Mouse (Mus musculus) thymus, postnatal 0 days (tissue): ENCODE data around the gene Tdrd6. TPM values are rescaled to one million over a fixed set of nuclear protein-coding genes. Genes with fewer than 3 reads are reported as not detected.

Experiments
- DNase-seq: peaks from one replicate; pipeline ENCODE4 v3.0.0-alpha.2; 2015; ENCODE audit warnings: low spot score
- polyA plus RNA-seq: library from polyadenylated mRNA; unstranded; fragments of >200 nt; fragmentation: Nextera tagmentation; extraction: Ambion mirVana; gene quantifications from 2 replicates; pipeline ENCODE4 v1.2.1, GENCODE M21; 2015

Gene Tdrd6
- polyA plus RNA-seq: not detected in 2 replicates

- DNase-seq: no peak
These were observed at the start of gene Tdrd6 for GRCm38 (mm10) chr17:43629496-43630426. Gene Tdrd6, minus strand, starts transcription at chr17:43630299.

DNA sequence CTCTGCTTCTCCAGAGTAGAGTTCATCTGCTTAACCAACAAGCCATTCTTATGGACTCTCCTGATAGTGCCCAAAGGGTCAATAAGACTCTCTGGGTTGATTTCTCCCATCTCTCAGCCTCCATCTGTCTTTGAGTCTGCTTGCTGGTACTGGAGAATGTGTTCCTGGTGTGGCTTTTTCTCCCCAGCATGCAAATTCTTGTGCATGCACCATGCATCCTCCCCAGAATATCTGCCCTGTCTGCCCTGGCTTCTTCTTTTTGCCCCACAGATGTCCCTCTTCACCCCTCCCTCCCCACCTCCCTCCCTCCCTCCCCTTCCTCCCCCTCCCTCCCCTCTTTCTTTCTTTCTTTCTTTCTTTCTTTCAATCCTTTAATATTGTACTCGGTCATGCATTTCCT is 47.2 kb upstream of the Tdrd6 start:
- DNase-seq: no peak

DNA sequence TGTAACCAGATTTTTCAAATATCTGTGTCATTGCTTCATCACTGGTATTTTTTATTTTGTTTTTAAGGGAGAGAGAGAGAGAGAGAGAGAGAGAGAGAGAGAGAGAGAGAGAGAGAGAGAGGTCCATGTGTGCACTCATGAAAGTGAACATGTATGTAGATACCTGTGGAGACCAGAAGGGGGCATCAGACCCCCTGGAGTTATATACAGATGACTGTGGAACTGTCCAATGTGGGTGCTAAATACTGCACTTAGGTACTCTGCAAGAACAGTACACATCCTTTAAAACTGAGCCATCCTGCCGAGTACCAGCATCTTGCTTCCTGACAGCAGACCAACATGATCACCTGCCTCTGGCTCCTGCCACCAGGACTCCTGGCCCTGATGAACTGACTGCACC is 46.1 kb upstream of the Tdrd6 start:
- DNase-seq: no peak

- DNase-seq: no peak
These were observed 45.1 kb upstream of the Tdrd6 start for GRCm38 (mm10) chr17:43675228-43675627.

DNA sequence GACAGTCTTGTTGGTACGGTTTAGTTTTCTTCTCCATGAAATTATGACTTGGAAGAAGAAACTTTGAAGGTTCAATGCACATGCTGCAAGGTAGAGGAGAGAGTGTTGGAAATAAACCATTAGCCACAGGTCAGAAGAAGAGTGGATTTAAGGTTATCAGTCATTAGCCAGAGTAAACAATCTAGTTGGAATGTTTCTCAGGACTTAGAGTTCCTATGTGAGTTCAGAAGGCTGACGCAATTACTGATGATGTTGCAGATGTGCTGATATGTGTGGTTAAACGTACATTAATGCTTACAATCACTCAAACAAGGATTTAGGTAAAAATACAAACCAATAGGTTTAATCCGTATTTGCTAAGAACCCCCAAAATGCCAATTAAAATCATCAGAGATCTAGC is 41.8 kb upstream of the Tdrd6 start:
- no peak for DNase-seq

GRCm38 (mm10) chr17:43669145-43669695 is 39.1 kb upstream of the Tdrd6 start:
- DNase-seq: no peak

DNA sequence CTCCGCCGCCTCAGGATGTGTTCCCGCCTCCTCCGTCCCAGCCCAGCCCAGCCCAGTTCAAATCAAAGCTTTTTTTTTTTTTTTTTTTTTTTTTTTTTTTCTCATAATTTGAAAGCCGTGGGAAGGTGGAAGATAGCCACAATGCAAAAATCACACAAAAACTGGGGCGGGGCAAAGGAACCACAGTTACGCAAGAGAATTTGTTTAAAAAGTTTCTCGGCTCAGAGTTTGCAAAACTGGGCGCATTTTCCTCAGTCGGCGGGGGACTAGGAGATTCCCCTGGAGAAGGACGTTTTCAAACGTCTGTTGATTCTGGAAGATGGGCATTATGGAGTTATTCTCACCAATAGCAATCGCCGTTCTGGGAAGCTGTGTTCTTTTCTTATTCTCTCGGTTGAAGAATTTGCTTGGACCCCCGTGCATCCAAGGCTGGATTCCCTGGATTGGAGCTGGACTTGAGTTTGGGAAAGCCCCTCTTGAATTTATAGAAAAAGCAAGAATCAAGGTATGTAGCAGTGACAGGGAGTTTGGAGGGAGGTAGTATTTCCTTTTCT is 37.3 kb upstream of the Tdrd6 start, which contains the start of gene Cyp39a1:
Cyp39a1 (plus strand) TSS at position 136 of the 554 bp plus-strand sequence.
- no peak for DNase-seq

DNA sequence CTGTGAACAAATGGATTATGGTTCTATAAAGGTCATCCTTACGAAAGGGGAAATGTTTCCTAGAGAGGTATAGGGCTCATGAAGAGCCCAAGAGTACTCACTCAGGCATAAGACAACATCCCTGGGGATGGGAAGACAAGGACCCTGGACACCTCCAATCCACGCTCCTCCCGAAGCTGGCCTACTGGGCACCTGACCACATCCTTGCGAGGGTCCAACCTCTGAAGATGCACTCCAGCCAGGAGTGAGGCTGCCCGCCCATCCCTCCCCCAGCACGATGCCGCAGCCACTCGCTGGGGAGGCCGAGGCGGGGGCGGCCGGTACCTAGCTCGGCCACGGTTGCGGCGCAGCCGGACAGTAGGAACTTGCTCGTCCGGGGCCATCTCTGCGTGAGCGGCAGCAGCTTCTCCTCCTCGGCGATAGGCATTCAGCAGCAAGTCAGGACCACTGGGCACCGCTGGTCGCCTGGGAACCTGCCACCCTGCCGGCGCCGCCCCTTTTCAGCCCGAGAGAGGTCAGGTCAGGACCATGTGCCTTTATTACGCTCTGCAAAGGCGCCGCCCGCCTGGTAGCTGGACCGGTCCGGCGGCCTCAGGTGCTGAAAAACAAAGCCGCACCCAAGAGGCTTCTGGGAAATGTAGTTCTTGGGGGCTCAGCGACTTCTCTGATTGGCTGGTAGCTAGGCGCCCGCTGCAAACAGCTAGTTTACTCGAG is 36.6 kb upstream of the Tdrd6 start, which contains the start of gene Slc25a27:
Slc25a27 (minus strand) TSS at position 639 of the 714 bp plus-strand sequence.
- peak; percentile 84 for DNase-seq

DNA sequence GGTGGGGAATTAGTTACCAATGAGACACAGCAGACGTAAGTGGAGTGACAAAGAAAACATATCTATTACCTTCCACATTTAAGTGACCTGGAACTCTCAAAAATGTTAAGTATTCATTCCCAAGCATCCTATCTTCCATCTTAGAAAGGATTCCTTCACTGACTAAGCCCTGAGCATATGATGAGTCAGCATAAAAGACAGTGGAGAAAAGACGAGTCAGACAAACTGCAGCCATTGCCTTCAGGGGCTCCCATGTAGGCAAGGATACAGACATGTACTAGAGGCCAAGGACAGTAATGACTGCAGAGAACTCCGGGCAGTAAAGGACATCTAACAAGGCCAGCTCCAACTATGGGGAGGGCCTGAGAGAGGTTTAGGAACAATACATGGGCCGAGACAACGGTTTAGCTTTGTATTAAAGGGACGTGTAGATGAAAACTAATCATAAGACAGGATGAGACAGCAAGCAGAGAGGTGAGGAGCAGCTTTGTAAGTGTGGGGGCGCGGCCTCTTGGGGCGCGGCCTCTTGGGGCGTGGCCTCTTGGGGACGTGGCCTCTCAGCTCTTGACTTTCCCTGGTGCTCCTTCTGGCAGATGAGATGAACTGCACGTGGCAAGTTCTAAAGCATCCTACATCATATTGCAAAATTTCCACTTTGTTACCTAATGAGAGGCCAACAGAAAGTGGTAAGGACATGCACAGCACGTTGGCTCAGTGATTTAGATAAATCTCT is 21.4 kb upstream of the Tdrd6 start:
- DNase-seq: peak; percentile 15

GRCm38 (mm10) chr17:43649641-43650436 is 19.7 kb upstream of the Tdrd6 start:
- DNase-seq: peak; percentile 58

- DNase-seq: no peak
These were observed 16.8 kb upstream of the Tdrd6 start for GRCm38 (mm10) chr17:43646925-43647324.

- peak; percentile 83 for DNase-seq
These were observed 15.0 kb upstream of the Tdrd6 start for GRCm38 (mm10) chr17:43645136-43645535.

DNA sequence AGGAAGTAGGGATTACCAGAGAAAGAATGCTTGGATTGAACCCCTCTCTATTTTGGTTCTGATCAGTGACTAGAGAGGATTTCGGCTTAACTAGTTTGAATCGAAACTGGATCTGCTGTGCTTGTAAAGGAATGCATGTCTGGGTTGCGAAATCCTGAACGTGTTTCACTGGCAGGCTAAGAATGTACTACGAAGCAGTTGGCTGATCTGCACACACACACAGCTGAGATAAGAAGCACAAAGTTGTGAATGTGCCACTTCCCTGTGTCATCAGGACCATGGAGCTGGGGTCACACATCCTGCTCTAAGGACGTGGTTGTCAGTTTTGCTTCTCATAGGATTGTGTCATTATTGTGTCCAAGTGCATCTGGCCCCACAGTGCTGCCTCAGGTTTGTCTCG is 14.3 kb upstream of the Tdrd6 start:
- DNase-seq: no peak

DNA sequence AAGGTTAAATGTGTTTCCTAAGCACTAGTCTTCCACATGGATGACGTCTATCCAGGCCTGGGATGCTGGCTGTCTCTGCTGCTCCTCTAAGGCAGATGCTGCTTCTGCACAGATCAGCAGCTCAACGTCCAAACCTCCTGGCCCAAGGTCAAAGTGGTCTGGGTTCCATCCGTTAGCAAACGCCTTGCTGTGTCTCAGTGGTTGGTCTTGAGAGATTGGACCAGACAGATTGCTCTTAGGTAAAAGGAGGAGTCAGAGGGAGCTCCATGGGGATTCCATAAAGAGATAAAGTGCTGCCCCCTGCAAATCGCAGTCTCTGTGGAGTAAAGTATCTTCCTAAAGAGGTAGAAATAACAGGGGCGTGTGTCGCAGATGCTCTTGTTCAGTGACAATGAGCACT is 13.1 kb upstream of the Tdrd6 start:
- no peak for DNase-seq

GRCm38 (mm10) chr17:43640825-43641224 is 10.7 kb upstream of the Tdrd6 start:
- DNase-seq: no peak

- no peak for DNase-seq
These were observed 7.0 kb upstream of the Tdrd6 start for GRCm38 (mm10) chr17:43637146-43637545.

- DNase-seq: no peak
These were observed 295 bp upstream of the Tdrd6 start for GRCm38 (mm10) chr17:43630427-43630760.

DNA sequence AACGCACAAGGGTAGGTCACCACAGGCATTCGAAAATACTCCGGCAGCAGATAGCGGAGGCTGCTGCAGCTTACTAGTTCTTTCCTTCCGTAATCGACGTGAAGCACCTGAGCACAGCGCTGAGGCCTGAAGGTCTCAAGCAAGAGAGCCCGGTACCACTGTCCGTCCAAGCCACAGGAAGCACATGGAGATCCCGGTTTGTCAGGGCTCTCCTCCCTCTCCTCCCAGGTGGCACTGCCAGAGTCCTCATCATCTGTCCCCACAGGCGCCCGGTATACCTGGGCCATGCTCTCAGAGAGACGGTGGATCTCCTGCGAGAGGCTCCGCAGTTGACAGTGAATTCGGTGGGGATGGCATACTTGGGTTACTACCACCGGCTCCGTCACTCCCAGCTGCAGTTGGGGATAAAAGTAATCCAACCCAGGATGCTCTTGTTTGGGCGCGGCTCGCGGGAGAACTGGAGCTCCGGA is 1.0 kb downstream of the Tdrd6 start:
- DNase-seq: no peak

DNA sequence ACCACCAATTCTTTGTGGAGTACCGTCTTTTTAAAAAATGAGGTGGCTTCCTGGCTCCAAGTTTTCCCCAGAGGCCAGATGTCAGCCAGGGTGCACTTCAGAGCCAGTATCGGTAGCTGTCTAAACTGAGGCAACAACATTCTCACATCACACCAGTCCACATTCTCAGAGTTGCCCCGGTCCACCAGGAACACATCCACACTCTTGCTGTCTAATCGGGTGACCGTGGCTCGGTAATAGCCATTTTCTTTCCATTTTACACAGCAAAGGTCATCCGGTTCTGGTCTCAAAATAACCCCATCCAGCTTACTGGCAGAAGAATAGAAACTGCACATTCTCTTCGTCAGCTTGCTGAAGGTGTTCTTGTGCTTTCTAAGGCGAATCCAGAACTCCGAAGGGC is 1.9 kb downstream of the Tdrd6 start:
- DNase-seq: no peak

DNA sequence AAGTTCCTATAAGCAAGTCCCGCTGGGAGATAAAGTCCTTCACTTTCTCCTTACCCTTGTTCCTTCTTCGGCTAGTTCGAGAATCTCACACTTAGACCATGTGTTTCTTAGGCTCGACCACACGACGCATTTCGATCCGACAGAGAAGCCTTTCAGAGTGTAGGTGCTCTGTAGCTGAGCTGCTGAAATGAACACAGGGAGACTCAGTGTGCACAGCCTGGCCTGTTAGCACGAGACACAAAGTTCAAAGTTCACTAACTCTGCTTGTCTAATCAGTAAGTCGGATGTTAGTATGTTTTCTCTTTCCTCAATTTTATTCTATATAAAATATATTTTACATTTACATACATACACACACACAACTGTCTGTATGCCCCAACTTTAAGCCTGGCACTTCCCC is 8.0 kb downstream of the Tdrd6 start:
- no peak for DNase-seq
